Mouse (Mus musculus) kidney, adult 11 months (tissue): ENCODE measurements around the gene Olfr994.

Source experiments
- DNase-seq: peaks from one replicate; pipeline ENCODE4 v3.0.0; 2022

The Olfr994 gene

GRCm38 (mm10) chr2:85436351-85436750 lies at the start of gene Olfr994:
TSS of gene Olfr994 (minus strand) at chr2:85436451.
- no peak for DNase-seq

DNA sequence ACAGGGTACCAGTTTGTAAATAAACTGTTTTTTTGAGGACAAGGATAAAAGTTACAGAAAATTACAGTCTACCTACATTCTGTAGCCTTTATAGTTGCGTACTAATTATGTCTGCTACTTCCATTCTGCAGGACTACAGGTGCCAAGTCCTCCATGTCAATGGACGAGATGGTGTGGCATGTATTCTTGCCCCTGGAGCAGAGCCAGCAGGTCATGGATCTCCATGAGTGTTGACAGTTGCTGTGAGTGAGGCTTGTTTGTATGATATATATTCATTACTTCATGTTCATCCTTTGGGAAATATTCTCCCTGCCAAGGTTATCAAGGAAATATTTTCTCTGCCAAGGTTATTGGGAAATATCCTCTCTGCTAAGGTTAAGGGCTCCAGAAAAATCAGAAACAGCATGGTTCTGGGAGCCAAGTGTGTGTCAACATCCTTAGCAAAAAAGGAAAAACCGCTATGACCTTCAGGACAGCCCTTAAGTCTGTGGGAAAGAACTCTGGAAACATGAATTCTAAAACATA lies 30.6 kb upstream of the Olfr994 start:
- no peak for DNase-seq

GRCm38 (mm10) chr2:85443539-85443938 lies 7.3 kb upstream of the Olfr994 start, which contains the start of gene Olfr995:
TSS of gene Olfr995 (minus strand) at chr2:85443639.
- no peak for DNase-seq

- no peak for DNase-seq
Observed at GRCm38 (mm10) chr2:85442546-85442945, 6.3 kb upstream of the Olfr994 start.

- DNase-seq: no peak
Observed at GRCm38 (mm10) chr2:85425893-85426292, 10.4 kb downstream of the Olfr994 start.

- no peak for DNase-seq
Observed at GRCm38 (mm10) chr2:85414777-85415176, 21.5 kb downstream of the Olfr994 start, which contains the start of gene Olfr993. TSS of gene Olfr993 (minus strand) at chr2:85414877.

DNA sequence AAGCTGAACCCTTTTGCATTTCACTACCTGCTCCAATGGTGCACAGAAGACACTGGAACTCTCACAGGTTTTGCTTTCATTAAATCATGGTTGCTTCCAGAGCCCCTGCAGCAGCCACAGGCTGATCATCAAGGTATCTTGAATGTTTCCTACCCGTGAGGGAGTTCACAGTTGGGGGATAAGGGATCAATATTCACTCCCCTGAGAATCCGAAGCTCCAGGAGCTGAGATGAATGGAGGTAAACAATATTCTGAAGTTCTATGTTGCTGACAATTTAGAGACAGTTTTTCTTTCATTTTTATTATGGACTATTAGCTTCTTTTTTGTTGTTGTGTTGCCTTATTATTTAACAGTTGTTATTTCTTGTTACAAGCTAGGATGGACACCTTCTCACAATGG lies 26.9 kb downstream of the Olfr994 start, which contains the start of gene Olfr992:
Gene Olfr992 (minus strand): TSS at position 101 of the 400 bp plus-strand sequence.
- DNase-seq: no peak
